Mouse (Mus musculus): ENCODE results near the gene Tmem121. TPM values are rescaled to one million over a fixed set of nuclear protein-coding genes. Genes with fewer than 3 reads are reported as not detected.
A peak's percentile ranks its signal among the peaks of the same experiment; 100 is the strongest.

The Tmem121 gene
- polyA plus RNA-seq, 1 experiment from 2014 or later = 5.8 TPM

GRCm38 (mm10) chr12:113141531-113141973 is 44.2 kb upstream of the Tmem121 start:
- peak overlapping the region; percentile 76 for H3K4me2 ChIP-seq (ENCODE audit: low read depth, low read length)
- H3K27ac ChIP-seq (ENCODE audit: low read length) = peak overlapping the region; percentile 98
- 21% methylated on average over 8 of the region's 8 CpGs for WGBS
- no peaks in the 10 kb centered on the region for H3K27me3 ChIP-seq (ENCODE audit: control insufficient read depth, insufficient read depth, low read depth, low read length)
- peaks cover 52% of the 10 kb centered on the region for H3K4me1 ChIP-seq (replicated peaks; ENCODE audit: control insufficient read depth, insufficient read depth, low read length)
- ATAC-seq (ENCODE audit: low read depth) = no peak
- peak overlapping the region; percentile 81 for H3K9ac ChIP-seq (ENCODE audit: low read length)
- H3K9me3 ChIP-seq (ENCODE audit: control insufficient read depth, low read length) = no peaks in the 10 kb centered on the region
- peak overlapping the region; percentile 79 for H3K4me3 ChIP-seq (ENCODE audit: low read length)
- peaks cover 27% of the 10 kb centered on the region for H3K36me3 ChIP-seq (ENCODE audit: control insufficient read depth, insufficient read depth, low read length)

DNA sequence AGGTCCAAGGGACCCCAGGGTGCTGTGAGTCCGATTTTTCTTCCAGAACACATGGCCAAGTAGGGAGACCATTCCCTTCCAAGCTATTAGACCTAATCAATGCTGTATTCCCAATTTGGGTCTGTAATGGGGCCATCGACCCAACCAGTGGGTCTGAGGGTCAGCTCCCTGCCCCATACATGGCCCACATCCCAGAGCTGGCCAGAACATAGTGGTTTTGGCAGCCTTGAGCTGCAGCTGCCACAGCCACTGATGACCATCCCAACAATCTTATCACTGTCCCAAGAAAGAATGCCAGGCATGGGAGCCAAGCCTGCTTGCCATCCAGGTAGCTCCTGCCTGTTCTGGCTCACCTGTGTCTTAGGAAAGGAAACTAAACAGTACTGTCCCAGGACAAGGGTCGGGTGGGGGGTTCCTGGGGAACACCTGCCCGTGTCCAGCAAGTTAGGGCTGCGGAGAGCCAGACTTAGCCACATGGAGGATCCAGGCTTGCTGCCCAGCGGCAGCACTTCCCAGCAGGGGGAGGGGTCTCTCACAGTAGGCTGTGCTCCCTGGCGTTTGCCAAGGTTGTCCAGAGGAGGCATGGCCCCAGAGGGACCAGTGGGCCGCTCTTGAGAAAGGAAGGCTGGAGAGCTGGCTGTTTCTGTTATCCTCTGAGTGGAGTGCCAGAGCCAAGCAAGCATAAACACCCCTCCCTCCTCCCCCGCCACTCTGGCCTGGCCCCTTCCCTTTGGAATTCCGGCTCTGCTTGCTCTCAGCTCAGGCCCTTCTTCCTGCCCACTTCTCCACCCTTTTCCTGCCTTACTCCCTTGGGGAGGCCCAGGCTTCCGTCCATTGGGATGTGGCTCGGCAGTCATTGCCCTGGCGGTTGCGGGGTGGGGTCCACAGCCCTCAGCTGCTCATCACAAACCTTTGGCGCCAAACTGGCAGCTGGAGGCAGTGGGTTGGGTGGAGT is 43.4 kb upstream of the Tmem121 start:
- ATAC-seq (ENCODE audit: low read depth) = peak; percentile 75
- H3K4me2 ChIP-seq (ENCODE audit: low read depth, low read length) = peak overlapping the region; percentile 76
- H3K9ac ChIP-seq (ENCODE audit: low read length) = peak overlapping the region; percentile 81
- 7% methylated on average over 15 of the region's 15 CpGs for whole genome bisulfite sequencing
- H3K27me3 ChIP-seq (ENCODE audit: control insufficient read depth, insufficient read depth, low read depth, low read length) = no peaks in the 10 kb centered on the region
- peaks cover 56% of the 10 kb centered on the region for H3K4me1 ChIP-seq (replicated peaks; ENCODE audit: control insufficient read depth, insufficient read depth, low read length)
- H3K9me3 ChIP-seq (ENCODE audit: control insufficient read depth, low read length) = no peaks in the 10 kb centered on the region
- H3K36me3 ChIP-seq (ENCODE audit: control insufficient read depth, insufficient read depth, low read length) = peaks cover 22% of the 10 kb centered on the region
- peak overlapping the region; percentile 98 for H3K27ac ChIP-seq (ENCODE audit: low read length)
- H3K4me3 ChIP-seq (ENCODE audit: low read length) = peak overlapping the region; percentile 79

DNA sequence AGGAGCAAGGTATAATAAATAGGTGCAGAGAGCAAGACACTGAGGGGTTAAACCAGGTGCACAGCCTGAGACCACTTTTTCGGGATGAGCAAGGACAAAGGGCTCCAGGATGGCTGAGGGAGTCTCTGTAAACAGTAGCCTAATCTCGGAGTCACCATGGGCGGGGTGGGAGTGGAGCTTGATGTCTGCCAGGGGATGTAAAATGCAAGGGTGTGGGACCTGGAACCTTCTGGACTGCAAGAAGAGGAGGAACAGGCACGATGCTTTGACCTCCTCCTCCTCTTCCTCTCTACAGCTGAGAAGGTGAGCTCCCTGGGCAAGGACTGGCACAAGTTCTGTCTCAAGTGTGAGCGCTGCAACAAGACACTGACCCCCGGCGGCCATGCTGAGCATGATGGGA is 42.6 kb upstream of the Tmem121 start:
- 48% methylated on average over 7 of the region's 7 CpGs for WGBS

DNA sequence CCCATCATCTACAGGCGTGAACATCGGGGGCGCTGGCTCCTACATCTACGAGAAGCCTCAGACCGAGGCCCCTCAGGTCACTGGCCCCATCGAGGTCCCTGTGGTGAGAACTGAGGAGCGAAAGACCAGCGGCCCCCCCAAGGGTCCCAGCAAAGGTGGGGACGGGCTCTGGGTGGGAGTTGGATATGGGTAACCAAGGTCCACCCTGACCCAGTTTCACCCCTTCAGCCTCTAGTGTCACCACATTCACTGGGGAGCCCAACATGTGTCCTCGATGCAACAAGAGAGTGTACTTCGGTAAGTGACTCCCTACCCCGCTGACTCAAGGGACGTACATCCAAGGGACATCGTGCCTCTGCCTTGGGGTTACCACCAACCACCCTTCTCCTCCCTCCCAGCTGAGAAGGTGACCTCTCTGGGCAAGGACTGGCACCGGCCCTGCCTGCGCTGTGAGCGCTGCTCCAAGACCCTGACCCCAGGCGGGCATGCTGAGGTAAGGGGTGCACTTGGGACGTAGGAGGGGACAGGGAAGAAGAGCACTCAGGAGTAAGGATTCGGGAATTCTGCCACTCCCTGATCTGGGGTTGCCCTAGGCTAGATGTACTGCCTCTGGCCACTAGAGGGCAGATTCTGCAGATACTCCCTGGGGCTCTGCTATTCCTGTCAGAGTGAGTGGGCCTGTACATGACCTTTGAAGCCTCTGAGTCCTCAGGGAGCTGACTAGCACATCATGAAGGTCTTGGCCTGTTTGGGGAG is 41.6 kb upstream of the Tmem121 start:
- peaks cover 60% of the 10 kb centered on the region for H3K4me1 ChIP-seq (replicated peaks; ENCODE audit: control insufficient read depth, insufficient read depth, low read length)
- H3K9ac ChIP-seq (ENCODE audit: low read length) = no peak overlapping the region
- H3K4me2 ChIP-seq (ENCODE audit: low read depth, low read length) = no peak overlapping the region
- H3K4me3 ChIP-seq (ENCODE audit: low read length) = no peak overlapping the region
- WGBS = 75% methylated on average over 20 of the region's 20 CpGs
- no peaks in the 10 kb centered on the region for H3K9me3 ChIP-seq (ENCODE audit: control insufficient read depth, low read length)
- H3K36me3 ChIP-seq (ENCODE audit: control insufficient read depth, insufficient read depth, low read length) = peaks cover 19% of the 10 kb centered on the region
- no peak overlapping the region for H3K27ac ChIP-seq (ENCODE audit: low read length)
- no peak for ATAC-seq (ENCODE audit: low read depth)
- no peaks in the 10 kb centered on the region for H3K27me3 ChIP-seq (ENCODE audit: control insufficient read depth, insufficient read depth, low read depth, low read length)

More for the DNA sequence above, 42.6 kb upstream of the Tmem121 start:
- Histone ChIP-seq H3K4me2 (ENCODE audit: low read depth, low read length) (peak overlapping the region; percentile 76), H3K9ac (ENCODE audit: low read length) (peak overlapping the region; percentile 66), H3K27me3 (ENCODE audit: control insufficient read depth, insufficient read depth, low read depth, low read length) (no peaks in the 10 kb centered on the region), H3K4me3 (ENCODE audit: low read length) (peak overlapping the region; percentile 79), H3K9me3 (ENCODE audit: control insufficient read depth, low read length) (no peaks in the 10 kb centered on the region), H3K4me1 (replicated peaks; ENCODE audit: control insufficient read depth, insufficient read depth, low read length) (peaks cover 59% of the 10 kb centered on the region), H3K27ac (ENCODE audit: low read length) (peak overlapping the region; percentile 98), H3K36me3 (ENCODE audit: control insufficient read depth, insufficient read depth, low read length) (peaks cover 19% of the 10 kb centered on the region)
- no peak for ATAC-seq (ENCODE audit: low read depth)

DNA sequence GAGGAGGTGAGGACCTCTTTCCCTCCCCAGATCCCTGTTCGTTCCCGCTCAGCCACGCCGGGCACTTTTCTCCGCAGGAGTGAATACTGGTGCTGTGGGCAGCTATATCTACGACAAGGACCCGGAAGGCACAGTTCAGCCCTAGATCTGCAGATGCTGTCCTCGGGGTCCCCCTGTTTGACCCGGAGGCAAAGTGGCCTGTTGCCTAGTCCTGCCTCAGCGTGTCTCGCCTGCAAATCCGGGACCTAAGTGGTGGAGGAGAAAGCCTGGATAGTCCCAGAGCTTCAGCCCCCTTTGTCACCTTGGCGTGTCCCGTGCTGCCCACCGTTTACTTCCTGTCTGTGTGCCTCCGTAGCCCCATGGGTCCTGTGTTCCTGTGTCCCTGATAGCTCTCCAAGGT is 40.8 kb upstream of the Tmem121 start:
- 88% methylated on average over 16 of the region's 16 CpGs for WGBS
- Histone ChIP-seq H3K9ac (ENCODE audit: low read length) (no peak overlapping the region), H3K27ac (ENCODE audit: low read length) (no peak overlapping the region), H3K27me3 (ENCODE audit: control insufficient read depth, insufficient read depth, low read depth, low read length) (no peaks in the 10 kb centered on the region), H3K36me3 (ENCODE audit: control insufficient read depth, insufficient read depth, low read length) (peaks cover 19% of the 10 kb centered on the region), H3K9me3 (ENCODE audit: control insufficient read depth, low read length) (no peaks in the 10 kb centered on the region), H3K4me3 (ENCODE audit: low read length) (no peak overlapping the region), H3K4me2 (ENCODE audit: low read depth, low read length) (no peak overlapping the region), H3K4me1 (replicated peaks; ENCODE audit: control insufficient read depth, insufficient read depth, low read length) (peaks cover 56% of the 10 kb centered on the region)
- ATAC-seq (ENCODE audit: low read depth) = no peak

- H3K27ac ChIP-seq (ENCODE audit: low read length) = no peak overlapping the region
Measured at GRCm38 (mm10) chr12:113145591-113145990, 40.1 kb upstream of the Tmem121 start.

GRCm38 (mm10) chr12:113146112-113147057 is 39.3 kb upstream of the Tmem121 start, which contains the start of gene Crip1:
TSS of gene Crip1 (plus strand) at chr12:113146316.
- H3K9ac ChIP-seq (ENCODE audit: low read length) = peak within 1 kb of the TSS; percentile 45

More at GRCm38 (mm10) chr12:113145591-113145990, 40.1 kb upstream of the Tmem121 start:
- 89% methylated on average over 5 of the region's 5 CpGs for WGBS
- H3K4me3 ChIP-seq (ENCODE audit: low read length) = no peak overlapping the region
- H3K9ac ChIP-seq (ENCODE audit: low read length) = no peak overlapping the region
- H3K4me1 ChIP-seq (replicated peaks; ENCODE audit: control insufficient read depth, insufficient read depth, low read length) = peaks cover 53% of the 10 kb centered on the region
- H3K9me3 ChIP-seq (ENCODE audit: control insufficient read depth, low read length) = no peaks in the 10 kb centered on the region
- H3K4me2 ChIP-seq (ENCODE audit: low read depth, low read length) = no peak overlapping the region
- ATAC-seq (ENCODE audit: low read depth) = no peak
- H3K27me3 ChIP-seq (ENCODE audit: control insufficient read depth, insufficient read depth, low read depth, low read length) = no peaks in the 10 kb centered on the region
- H3K36me3 ChIP-seq (ENCODE audit: control insufficient read depth, insufficient read depth, low read length) = peaks cover 19% of the 10 kb centered on the region

GRCm38 (mm10) chr12:113147481-113147880 is 38.2 kb upstream of the Tmem121 start:
- no peak overlapping the region for H3K4me3 ChIP-seq (ENCODE audit: low read length)
- no peaks in the 10 kb centered on the region for H3K27me3 ChIP-seq (ENCODE audit: control insufficient read depth, insufficient read depth, low read depth, low read length)
- ATAC-seq (ENCODE audit: low read depth) = no peak
- H3K4me1 ChIP-seq (replicated peaks; ENCODE audit: control insufficient read depth, insufficient read depth, low read length) = peaks cover 42% of the 10 kb centered on the region
- H3K9me3 ChIP-seq (ENCODE audit: control insufficient read depth, low read length) = no peaks in the 10 kb centered on the region
- peaks cover 19% of the 10 kb centered on the region for H3K36me3 ChIP-seq (ENCODE audit: control insufficient read depth, insufficient read depth, low read length)
- no peak overlapping the region for H3K4me2 ChIP-seq (ENCODE audit: low read depth, low read length)
- peak overlapping the region; percentile 24; the same call in 1 of the 2 replicates for H3K27ac ChIP-seq (ENCODE audit: low read length)
- H3K9ac ChIP-seq (ENCODE audit: low read length) = no peak overlapping the region
- 85% methylated on average over 8 of the region's 8 CpGs for WGBS

More at GRCm38 (mm10) chr12:113146112-113147057, 39.3 kb upstream of the Tmem121 start, which contains the start of gene Crip1:
- Histone ChIP-seq H3K4me2 (ENCODE audit: low read depth, low read length) (peak within 1 kb of the TSS; percentile 51), H3K9me3 (ENCODE audit: control insufficient read depth, low read length) (no peaks in the 10 kb centered on the region), H3K4me3 (ENCODE audit: low read length) (peak within 1 kb of the TSS; percentile 22), H3K4me1 (replicated peaks; ENCODE audit: control insufficient read depth, insufficient read depth, low read length) (peaks cover 51% of the 10 kb centered on the region), H3K27me3 (ENCODE audit: control insufficient read depth, insufficient read depth, low read depth, low read length) (no peaks in the 10 kb centered on the region), H3K36me3 (ENCODE audit: control insufficient read depth, insufficient read depth, low read length) (peaks cover 19% of the 10 kb centered on the region), H3K27ac (ENCODE audit: low read length) (peak within 1 kb of the TSS; percentile 14)
- WGBS = 12% methylated on average over 45 of the region's 45 CpGs
- no peak for ATAC-seq (ENCODE audit: low read depth)

All from lung, embryonic 16.5 days (tissue).